Mouse (Mus musculus): Measurements from ENCODE around the gene Cacna2d3. TPM values are rescaled to one million over a fixed set of nuclear protein-coding genes. Genes with fewer than 3 reads are reported as not detected.

The Cacna2d3 gene
- 24.0 and 25.5 TPM in 2 replicates for total RNA-seq (2014; rRNA removed)
- polyA plus RNA-seq (2015; fragmentation: Nextera tagmentation; extraction: Ambion mirVana), result 27.2 and 32.8 TPM in 2 replicates

GRCm38 (mm10) chr14:29721488-29722385 is at the start of gene Cacna2d3:
Gene Cacna2d3 (minus strand): TSS chr14:29721864.
- no peaks in the 10 kb centered on the region for H3K36me3 ChIP-seq (ENCODE audit: insufficient read depth, low read length)
- WGBS, result under 1% methylated on average over 37 of the region's 109 CpGs
- H3K4me1 ChIP-seq (ENCODE audit: insufficient read depth, low read length), result no peaks in the 10 kb centered on the region
- peak within 1 kb of the TSS; percentile 98 for H3K4me2 ChIP-seq (ENCODE audit: low read depth, low read length, poor library complexity, severe bottlenecking)
- H3K27ac ChIP-seq (ENCODE audit: low read depth, low read length), result peak within 1 kb of the TSS; percentile 4; the same call in 1 of the 2 replicates
- no peaks in the 10 kb centered on the region for H3K9me3 ChIP-seq (ENCODE audit: low read length)
- TF ChIP-seq CTCF (IDR thresholded peaks at IDR 0.05), result no peak
- peak within 1 kb of the TSS; percentile 58 for H3K9ac ChIP-seq (replicated peaks; ENCODE audit: low read length, poor library complexity, severe bottlenecking)
- H3K27me3 ChIP-seq (ENCODE audit: insufficient read depth, low read length), result peaks cover 6% of the 10 kb centered on the region
- ATAC-seq (ENCODE audit: low FRiP score), result peak; percentile 66
- peak within 1 kb of the TSS; percentile 75 for H3K4me3 ChIP-seq (ENCODE audit: low read depth, low read length)
- DNase-seq (ENCODE audit: low spot score), result peak; percentile 55

GRCm38 (mm10) chr14:29769486-29769885 is 47.8 kb upstream of the Cacna2d3 start:
- Histone ChIP-seq H3K27ac (ENCODE audit: low read depth, low read length) (no peak overlapping the region), H3K9me3 (ENCODE audit: low read length) (no peaks in the 10 kb centered on the region)

GRCm38 (mm10) chr14:29752876-29753275 is 31.2 kb upstream of the Cacna2d3 start:
- Histone ChIP-seq H3K4me3 (ENCODE audit: low read depth, low read length) (no peak overlapping the region), H3K9ac (replicated peaks; ENCODE audit: low read length, poor library complexity, severe bottlenecking) (no peak overlapping the region), H3K9me3 (ENCODE audit: low read length) (no peaks in the 10 kb centered on the region), H3K4me1 (ENCODE audit: insufficient read depth, low read length) (no peaks in the 10 kb centered on the region), H3K4me2 (ENCODE audit: low read depth, low read length, poor library complexity, severe bottlenecking) (no peak overlapping the region), H3K27ac (ENCODE audit: low read depth, low read length) (no peak overlapping the region), H3K36me3 (ENCODE audit: insufficient read depth, low read length) (no peaks in the 10 kb centered on the region), H3K27me3 (ENCODE audit: insufficient read depth, low read length) (no peaks in the 10 kb centered on the region)
- 70% methylated on average over 5 of the region's 5 CpGs for WGBS
- DNase-seq (ENCODE audit: low spot score) (peak; percentile 3), ATAC-seq (ENCODE audit: low FRiP score) (no peak)
- no peak for TF ChIP-seq CTCF (IDR thresholded peaks at IDR 0.05)

More at GRCm38 (mm10) chr14:29769486-29769885, 47.8 kb upstream of the Cacna2d3 start:
- 88% methylated on average over 4 of the region's 4 CpGs for WGBS
- no peak for DNase-seq (ENCODE audit: low spot score)
- no peak overlapping the region for H3K4me3 ChIP-seq (ENCODE audit: low read depth, low read length)
- no peak overlapping the region for H3K9ac ChIP-seq (replicated peaks; ENCODE audit: low read length, poor library complexity, severe bottlenecking)
- H3K27me3 ChIP-seq (ENCODE audit: insufficient read depth, low read length), result no peaks in the 10 kb centered on the region
- no peaks in the 10 kb centered on the region for H3K36me3 ChIP-seq (ENCODE audit: insufficient read depth, low read length)
- no peak overlapping the region for H3K4me2 ChIP-seq (ENCODE audit: low read depth, low read length, poor library complexity, severe bottlenecking)
- H3K4me1 ChIP-seq (ENCODE audit: insufficient read depth, low read length), result no peaks in the 10 kb centered on the region
- TF ChIP-seq CTCF (IDR thresholded peaks at IDR 0.05), result no peak
- ATAC-seq (ENCODE audit: low FRiP score), result no peak

- DNase-seq (ENCODE audit: low spot score) (no peak), ATAC-seq (ENCODE audit: low FRiP score) (no peak)
- H3K4me3 ChIP-seq (ENCODE audit: low read depth, low read length), result no peak overlapping the region
- H3K9me3 ChIP-seq (ENCODE audit: low read length), result no peaks in the 10 kb centered on the region
- H3K27me3 ChIP-seq (ENCODE audit: insufficient read depth, low read length), result no peaks in the 10 kb centered on the region
- no peak for TF ChIP-seq CTCF (IDR thresholded peaks at IDR 0.05)
- 80% methylated on average over 2 of the region's 2 CpGs for WGBS
- H3K27ac ChIP-seq (ENCODE audit: low read depth, low read length), result no peak overlapping the region
- no peaks in the 10 kb centered on the region for H3K4me1 ChIP-seq (ENCODE audit: insufficient read depth, low read length)
- H3K4me2 ChIP-seq (ENCODE audit: low read depth, low read length, poor library complexity, severe bottlenecking), result no peak overlapping the region
- H3K9ac ChIP-seq (replicated peaks; ENCODE audit: low read length, poor library complexity, severe bottlenecking), result no peak overlapping the region
- H3K36me3 ChIP-seq (ENCODE audit: insufficient read depth, low read length), result no peaks in the 10 kb centered on the region
Measured at GRCm38 (mm10) chr14:29738751-29739150, 17.1 kb upstream of the Cacna2d3 start.

GRCm38 (mm10) chr14:29730256-29730655 is 8.6 kb upstream of the Cacna2d3 start:
- H3K9me3 ChIP-seq (ENCODE audit: low read length), result no peaks in the 10 kb centered on the region
- no peak overlapping the region for H3K4me2 ChIP-seq (ENCODE audit: low read depth, low read length, poor library complexity, severe bottlenecking)
- H3K4me3 ChIP-seq (ENCODE audit: low read depth, low read length), result no peak overlapping the region
- no peak overlapping the region for H3K27ac ChIP-seq (ENCODE audit: low read depth, low read length)
- TF ChIP-seq CTCF (IDR thresholded peaks at IDR 0.05), result no peak
- no peaks in the 10 kb centered on the region for H3K27me3 ChIP-seq (ENCODE audit: insufficient read depth, low read length)
- no peaks in the 10 kb centered on the region for H3K36me3 ChIP-seq (ENCODE audit: insufficient read depth, low read length)
- no peak overlapping the region for H3K9ac ChIP-seq (replicated peaks; ENCODE audit: low read length, poor library complexity, severe bottlenecking)
- H3K4me1 ChIP-seq (ENCODE audit: insufficient read depth, low read length), result no peaks in the 10 kb centered on the region
- ATAC-seq (ENCODE audit: low FRiP score) (no peak), DNase-seq (ENCODE audit: low spot score) (no peak)
- WGBS, result 88% methylated on average over 4 of the region's 4 CpGs

- Histone ChIP-seq H3K9ac (replicated peaks; ENCODE audit: low read length, poor library complexity, severe bottlenecking) (no peak overlapping the region), H3K27me3 (ENCODE audit: insufficient read depth, low read length) (peaks cover 6% of the 10 kb centered on the region; the same call in 1 of the 2 replicates), H3K4me2 (ENCODE audit: low read depth, low read length, poor library complexity, severe bottlenecking) (no peak overlapping the region), H3K9me3 (ENCODE audit: low read length) (no peaks in the 10 kb centered on the region), H3K36me3 (ENCODE audit: insufficient read depth, low read length) (no peaks in the 10 kb centered on the region), H3K4me3 (ENCODE audit: low read depth, low read length) (no peak overlapping the region), H3K4me1 (ENCODE audit: insufficient read depth, low read length) (no peaks in the 10 kb centered on the region), H3K27ac (ENCODE audit: low read depth, low read length) (no peak overlapping the region)
- WGBS, result 79% methylated on average over 4 of the region's 4 CpGs
- DNase-seq (ENCODE audit: low spot score) (no peak), ATAC-seq (ENCODE audit: low FRiP score) (no peak)
- TF ChIP-seq CTCF (IDR thresholded peaks at IDR 0.05), result no peak
Measured at GRCm38 (mm10) chr14:29729009-29729408, 7.3 kb upstream of the Cacna2d3 start.

All from midbrain, postnatal 0 days (tissue).